Mouse (Mus musculus) liver, embryonic 14.5 days (tissue): ENCODE results near the gene Lingo1. TPM values are rescaled to one million over a fixed set of nuclear protein-coding genes. Genes with fewer than 3 reads are reported as not detected.
A peak's percentile ranks its signal among the peaks of the same experiment; 100 is the strongest.

Experiments
- ATAC-seq: fragments of 200-750 bp; cut with Nextera tagmentation; 2 replicates; pipeline ENCODE4 v1.8.0; 2017; ENCODE audit warnings: moderate number of reproducible peaks, mild to moderate bottlenecking, moderate library complexity; ENCODE audit not compliant: insufficient read depth
- DNase-seq, 3 experiments: peaks; one replicate each; pipeline ENCODE4 v3.0.0-alpha.2; 2012 to 2013; ENCODE audit warnings: low read depth in 3 of 3, low spot score in 3 of 3
- H3K27ac ChIP-seq: fragments of 300-500 bp; sonication (generic); 2 replicates; pipeline ENCODE4 v1.5.1; 2014; ENCODE audit warnings: moderate library complexity, mild to moderate bottlenecking, control low read depth, inconsistent platforms
- H3K27me3 ChIP-seq: fragments of 300-500 bp; sonication (generic); 2 replicates; pipeline ENCODE4 v1.6.1; 2014; ENCODE audit warnings: mild to moderate bottlenecking, low read length, moderate library complexity; ENCODE audit not compliant: control insufficient read depth, insufficient read depth
- H3K36me3 ChIP-seq: fragments of 300-500 bp; sonication (generic); replicated peaks from 2 replicates; pipeline ENCODE4 v1.6.1; 2014; ENCODE audit warnings: low read depth; ENCODE audit not compliant: control insufficient read depth, insufficient read depth
- H3K4me1 ChIP-seq, 2 experiments: fragments of 200-500 bp in 1 of 2; fragments of 300-500 bp in 1 of 2; sonication (generic) in 1 of 2; replicated peaks; 2 replicates each; pipeline ENCODE4 v1.6.1; 2012 to 2014; ENCODE audit warnings: antibody characterized with exemption in 1 of 2, inconsistent platforms in 1 of 2, low read length in 1 of 2; ENCODE audit not compliant: control insufficient read depth in 2 of 2, insufficient read depth in 2 of 2
- H3K4me2 ChIP-seq: fragments of 300-500 bp; sonication (generic); 2 replicates; pipeline ENCODE4 v1.6.1; 2014; ENCODE audit warnings: low read depth, mild to moderate bottlenecking, control low read depth, moderate library complexity
- H3K4me3 ChIP-seq, 2 experiments: fragments of 200-500 bp in 1 of 2; fragments of 300-500 bp in 1 of 2; sonication (generic) in 1 of 2; 2 replicates each; pipeline ENCODE4 v1.5.1; 2012 to 2014; ENCODE audit warnings: low read depth in 2 of 2, low read length in 2 of 2, mild to moderate bottlenecking in 2 of 2, control low read depth in 1 of 2, inconsistent platforms in 1 of 2, moderate library complexity in 1 of 2; ENCODE audit not compliant: insufficient read depth in 1 of 2
- H3K9ac ChIP-seq: fragments of 300-500 bp; sonication (generic); replicated peaks from 2 replicates; pipeline ENCODE4 v1.6.1; 2014; ENCODE audit warnings: mild to moderate bottlenecking, control low read depth, moderate library complexity
- H3K9me3 ChIP-seq: fragments of 300-500 bp; sonication (generic); 2 replicates; pipeline ENCODE4 v1.6.1; 2016; ENCODE audit warnings: low read length, mixed read lengths; ENCODE audit not compliant: control insufficient read depth
- CTCF ChIP-seq: IDR thresholded peaks from 2 replicates; pipeline ENCODE4 v1.5.1; 2016; ENCODE audit warnings: antibody characterized with exemption, low read depth, control low read depth
- EP300 ChIP-seq: IDR thresholded peaks from 2 replicates; pipeline ENCODE4 v1.6.1; 2016; ENCODE audit warnings: antibody characterized with exemption, low read depth
- WGBS: fragments of 180-500 bp; shearing (Covaris S2); extraction: QIAGEN DNeasy Blood & Tissue Kit; methylation state at CpG from one replicate; pipeline ENCODE4 v1.1.7; 2014; ENCODE audit not compliant: insufficient replicate concordance; 5-methylcytosine and 5-hydroxymethylcytosine counted together
- polyA plus RNA-seq, 2 experiments: library from polyadenylated mRNA; depleted of rRNA in 1 of 2; stranded (reverse) in 1 of 2; unstranded in 1 of 2; fragments of >200 nt; fragmentation: Nextera tagmentation in 1 of 2; extraction: Ambion mirVana in 1 of 2; gene quantifications; 2 replicates each; pipeline versions ENCODE4 v1.2.1 to v1.2.3; 2012 to 2014

Lingo1 gene
- polyA plus RNA-seq, 2 experiments = 0.14 to 0.58 TPM

DNA sequence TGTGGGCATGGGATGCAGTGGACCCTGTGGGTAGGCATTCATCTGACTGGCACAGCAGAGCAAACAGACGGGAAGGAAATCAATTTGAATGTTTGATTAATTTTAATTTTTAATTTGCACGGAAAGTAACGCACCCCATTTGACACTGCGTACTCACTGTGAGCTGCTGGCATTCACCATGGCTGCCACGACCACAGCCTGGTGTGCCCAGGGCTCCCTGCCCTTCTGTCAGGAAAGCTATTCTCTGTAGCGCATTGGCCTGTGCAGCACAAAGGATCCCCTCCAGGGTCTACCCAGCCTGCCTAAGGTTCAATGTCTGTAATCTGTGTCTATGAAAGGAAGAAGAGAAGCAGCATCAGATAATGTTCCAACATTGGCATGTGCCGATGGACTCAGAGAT, 6.9 kb upstream of the Lingo1 start:
- TF ChIP-seq EP300 = no peak
- no peak for TF ChIP-seq CTCF
- no peak overlapping the region for H3K9ac ChIP-seq
- peaks cover 2% of the 10 kb centered on the region for H3K27me3 ChIP-seq
- no peaks in the 10 kb centered on the region for H3K9me3 ChIP-seq
- no peak for ATAC-seq
- no peak overlapping the region for H3K4me2 ChIP-seq
- H3K36me3 ChIP-seq = no peaks in the 10 kb centered on the region
- DNase-seq = no peak
- WGBS = 67% methylated on average over 7 of the region's 7 CpGs
- no peaks in the 10 kb centered on the region for H3K4me1 ChIP-seq
- H3K27ac ChIP-seq = no peak overlapping the region
- H3K4me3 ChIP-seq = no peak overlapping the region

GRCm38 (mm10) chr9:56797876-56798275, 1.6 kb upstream of the Lingo1 start:
- Histone ChIP-seq H3K36me3 (no peaks in the 10 kb centered on the region), H3K4me1 (no peaks in the 10 kb centered on the region), H3K9me3 (no peaks in the 10 kb centered on the region), H3K27ac (no peak overlapping the region), H3K4me3 (no peak overlapping the region), H3K27me3 (peaks cover 36% of the 10 kb centered on the region), H3K9ac (no peak overlapping the region), H3K4me2 (no peak overlapping the region)
- TF ChIP-seq EP300 = no peak
- TF ChIP-seq CTCF = peak; percentile 56
- 6% methylated on average over 5 of the region's 5 CpGs for WGBS
- no peak for ATAC-seq
- DNase-seq = no peak

DNA sequence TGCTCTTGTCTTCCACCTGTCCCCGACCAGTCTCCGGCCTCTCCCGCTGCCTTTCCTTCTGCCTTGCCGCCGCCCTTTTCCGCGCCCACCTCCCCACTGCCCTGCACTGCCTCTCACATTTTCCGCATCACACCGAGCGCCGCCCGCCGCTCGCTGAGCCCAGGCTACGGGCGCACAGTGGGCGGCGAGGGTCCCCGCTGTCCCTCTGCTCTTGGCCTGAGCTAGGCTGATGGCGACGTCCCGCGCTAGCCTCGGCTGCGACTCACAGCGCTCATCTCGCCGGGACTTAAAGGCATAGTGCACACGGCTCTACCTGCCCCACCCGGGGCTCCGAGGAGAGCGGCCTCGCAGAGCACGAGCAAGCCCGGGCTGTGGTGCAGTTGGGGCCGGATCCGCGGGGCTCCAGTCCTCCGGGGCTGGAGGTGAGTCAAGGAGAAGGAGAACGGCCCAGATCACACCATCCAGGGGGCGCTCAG, 426 bp upstream of the Lingo1 start:
- DNase-seq (no peak), ATAC-seq (no peak)
- Histone ChIP-seq H3K36me3 (no peaks in the 10 kb centered on the region), H3K27me3 (peaks cover 36% of the 10 kb centered on the region), H3K4me1 (no peaks in the 10 kb centered on the region), H3K9ac (no peak overlapping the region), H3K9me3 (no peaks in the 10 kb centered on the region), H3K27ac (no peak overlapping the region), H3K4me3 (no peak overlapping the region), H3K4me2 (peak overlapping the region; percentile 17; the same call in 1 of the 2 replicates)
- WGBS = 2% methylated on average over 41 of the region's 41 CpGs
- TF ChIP-seq EP300 (no peak), CTCF (no peak)

GRCm38 (mm10) chr9:56791696-56792261, 4.5 kb downstream of the Lingo1 start:
- 54% methylated on average over 11 of the region's 11 CpGs for WGBS
- H3K27ac ChIP-seq = no peak overlapping the region
- H3K9me3 ChIP-seq = no peaks in the 10 kb centered on the region
- H3K4me3 ChIP-seq = no peak overlapping the region
- H3K36me3 ChIP-seq = no peaks in the 10 kb centered on the region
- no peak overlapping the region for H3K4me2 ChIP-seq
- TF ChIP-seq CTCF = no peak
- no peak for TF ChIP-seq EP300
- H3K4me1 ChIP-seq = no peaks in the 10 kb centered on the region
- H3K9ac ChIP-seq = no peak overlapping the region
- no peak for DNase-seq
- peaks cover 20% of the 10 kb centered on the region for H3K27me3 ChIP-seq
- no peak for ATAC-seq

GRCm38 (mm10) chr9:56784576-56784975, 11.7 kb downstream of the Lingo1 start:
- no peak for ATAC-seq
- Histone ChIP-seq H3K36me3 (no peaks in the 10 kb centered on the region), H3K4me3 (no peak overlapping the region), H3K27me3 (no peaks in the 10 kb centered on the region), H3K9me3 (no peaks in the 10 kb centered on the region), H3K4me2 (no peak overlapping the region), H3K4me1 (no peaks in the 10 kb centered on the region), H3K9ac (no peak overlapping the region), H3K27ac (no peak overlapping the region)
- no peak for TF ChIP-seq CTCF
- TF ChIP-seq EP300 = no peak
- 74% methylated on average over 10 of the region's 10 CpGs for WGBS
- no peak for DNase-seq
